Mouse (Mus musculus) left cerebral cortex, postnatal 10 days (tissue): ENCODE results near the gene Psmc2. TPM values are rescaled to one million over a fixed set of nuclear protein-coding genes. Genes with fewer than 3 reads are reported as not detected.

Source experiments
- DNase-seq, 2 experiments: peaks; one replicate each; pipeline ENCODE4 v3.0.0; 2021 to 2022; ENCODE audit warnings: low spot score in 2 of 2, mixed read lengths in 1 of 2; ENCODE audit errors: extremely low spot score in 1 of 2
- intact Hi-C: fragments of 180-260 bp; cut with DNase I; formaldehyde crosslinking; loops from one replicate; pipeline ENCODE4 v1.15.1; 2025
- total RNA-seq, 2 experiments: library from RNA; stranded (reverse); gene quantifications; 2 replicates each; pipeline ENCODE4 v1.2.3; 2021

Psmc2 gene
- total RNA-seq: 100 to 1,000 TPM; 122 TPM

DNA sequence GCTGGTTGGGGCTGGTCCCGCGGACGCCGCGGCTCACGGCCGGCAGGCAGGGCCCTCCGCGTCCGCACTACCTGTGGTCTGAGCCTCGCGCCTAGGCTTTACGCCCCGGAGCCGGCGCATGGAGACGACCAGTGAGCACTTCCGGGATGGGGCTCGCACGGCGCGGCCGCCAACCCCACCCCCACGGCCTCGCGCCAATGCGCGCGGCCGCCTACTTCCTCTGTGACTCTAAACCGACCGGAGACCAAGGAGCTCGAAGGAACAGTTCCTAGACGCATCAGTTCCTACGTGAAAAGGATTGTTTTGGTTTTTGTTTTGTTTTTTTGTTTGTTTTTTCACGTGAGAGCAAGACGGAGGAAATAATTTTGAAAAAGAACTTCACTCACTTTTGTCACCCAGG, at the start of gene Psmc2, which contains the start of gene Dnajc2:
Gene Psmc2 (plus strand): TSS at position 231 of the 400 bp plus-strand sequence.
Gene Dnajc2 (minus strand): TSS at position 199 of the 400 bp plus-strand sequence.
- intact Hi-C loops: loop anchor here (10.0 kb wide), 1 partner anchor 730 kb away; no protein-coding TSS in a partner anchor
- peak; percentile 83 to 93 for DNase-seq

- intact Hi-C loops: loop anchor here (5.0 kb wide), 1 partner anchor 78 kb away; no protein-coding TSS in a partner anchor
- DNase-seq: peak; percentile 36 to 88
Observed at GRCm38 (mm10) chr5:21735584-21735983, 49.5 kb upstream of the Psmc2 start.

GRCm38 (mm10) chr5:21736046-21736445, 49.0 kb upstream of the Psmc2 start:
- DNase-seq: no peak
- intact Hi-C loops: loop anchor here (5.0 kb wide), 1 partner anchor 79 kb away; no protein-coding TSS in a partner anchor

- peak; percentile 87 to 91 for DNase-seq
- intact Hi-C loops: loop anchor here (5.0 kb wide), 1 partner anchor 80 kb away; no protein-coding TSS in a partner anchor
Observed at GRCm38 (mm10) chr5:21736956-21737585, 48.0 kb upstream of the Psmc2 start, which contains the start of gene Pmpcb. Pmpcb (plus strand) TSS chr5:21737141.

DNA sequence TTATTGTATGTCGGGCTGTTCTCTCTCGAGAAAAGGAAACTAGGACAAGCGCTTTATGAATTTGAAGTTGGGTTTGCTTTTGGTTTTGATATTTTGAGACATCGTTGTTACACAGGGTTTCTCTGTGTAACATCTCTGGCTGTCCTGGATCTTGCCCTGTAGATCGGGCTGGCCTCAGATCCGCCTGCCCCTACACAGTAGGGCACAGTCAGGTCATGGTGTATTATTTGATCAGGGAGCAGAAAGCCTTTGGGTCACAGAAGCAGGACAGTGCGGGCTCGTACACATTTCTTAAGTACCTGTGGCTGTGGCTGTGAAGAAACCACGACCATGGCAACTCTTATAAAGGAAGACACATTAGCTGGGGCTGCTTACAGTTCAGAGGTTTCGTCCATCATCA, 47.5 kb upstream of the Psmc2 start:
- DNase-seq: no peak
- intact Hi-C loops: loop anchor here (5.0 kb wide), 1 partner anchor 80 kb away; no protein-coding TSS in a partner anchor

GRCm38 (mm10) chr5:21739120-21739519, 46.0 kb upstream of the Psmc2 start:
- no peak for DNase-seq
- intact Hi-C loops: loop anchor here (5.0 kb wide), 1 partner anchor 82 kb away; no protein-coding TSS in a partner anchor

DNA sequence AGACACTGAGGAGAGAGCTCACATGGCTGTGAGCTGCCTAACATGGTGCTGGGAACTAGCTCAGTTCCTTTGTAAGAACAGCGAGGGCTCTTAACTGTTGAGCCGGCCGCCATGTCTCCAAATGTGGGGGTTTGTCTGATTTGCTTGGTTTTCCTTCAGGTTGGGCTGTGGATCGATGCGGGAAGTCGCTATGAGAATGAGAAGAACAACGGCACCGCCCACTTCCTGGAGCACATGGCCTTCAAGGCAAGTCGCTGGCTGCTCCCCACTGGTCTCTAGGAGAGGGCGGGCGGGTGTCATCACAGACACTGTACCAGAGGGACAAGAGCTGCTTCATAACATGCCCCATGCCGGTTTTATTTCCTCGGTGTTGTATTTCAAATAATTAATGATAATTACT, 45.2 kb upstream of the Psmc2 start:
- intact Hi-C loops: loop anchor here (5.0 to 10.0 kb wide), 2 partner anchors 83 to 475 kb away; no protein-coding TSS in a partner anchor
- no peak for DNase-seq

- no peak for DNase-seq
- intact Hi-C loops: loop anchor here (10.0 kb wide), 1 partner anchor 479 kb away; no protein-coding TSS in a partner anchor
Observed at GRCm38 (mm10) chr5:21743606-21744005, 41.5 kb upstream of the Psmc2 start.

DNA sequence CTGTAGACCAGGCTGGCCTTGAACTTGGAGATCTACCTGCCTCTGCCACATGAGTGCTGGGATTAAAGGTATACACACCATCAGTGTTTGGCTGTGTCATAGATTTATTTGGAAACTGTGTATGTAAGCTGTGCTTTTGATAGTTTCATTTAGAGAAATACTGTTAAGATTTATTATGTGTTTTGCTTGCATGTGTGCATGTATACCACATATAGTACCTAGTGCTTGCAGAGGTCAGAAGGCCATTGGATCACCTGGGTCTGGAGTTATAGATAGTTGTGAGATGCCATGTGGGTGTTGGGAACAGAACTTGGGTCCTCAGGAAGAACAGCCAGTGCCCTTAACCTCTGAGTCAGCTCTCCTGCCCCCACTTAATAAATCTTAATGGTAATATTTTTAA, 40.4 kb upstream of the Psmc2 start:
- no peak for DNase-seq
- intact Hi-C loops: loop anchor here (10.0 kb wide), 1 partner anchor 480 kb away; no protein-coding TSS in a partner anchor

DNA sequence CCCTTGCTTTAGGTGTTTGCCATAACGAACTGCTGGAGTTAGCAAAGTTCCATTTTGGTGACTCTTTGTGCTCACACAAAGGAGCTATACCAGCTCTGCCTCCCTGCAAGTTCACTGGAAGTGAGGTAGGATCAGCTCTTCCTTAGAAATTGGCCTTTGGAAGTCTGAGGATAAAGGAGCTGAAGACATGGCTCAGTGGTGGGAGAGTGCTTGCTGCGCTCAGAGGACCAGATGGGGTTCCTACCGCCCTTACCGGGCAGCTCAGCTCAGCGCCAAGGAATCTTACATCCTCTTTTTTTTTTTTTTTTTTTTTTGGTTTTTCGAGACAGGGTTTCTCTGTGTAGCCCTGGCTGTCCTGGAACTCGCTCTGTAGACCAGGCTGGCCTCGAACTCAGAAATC, 39.1 kb upstream of the Psmc2 start:
- intact Hi-C loops: loop anchor here (10.0 kb wide), 1 partner anchor 481 kb away; no protein-coding TSS in a partner anchor

GRCm38 (mm10) chr5:21768506-21768905, 16.6 kb upstream of the Psmc2 start:
- no peak for DNase-seq
- intact Hi-C loops: no loop called here

More for the DNA sequence above, 39.1 kb upstream of the Psmc2 start:
- DNase-seq: no peak

- intact Hi-C loops: no loop called here
- DNase-seq: no peak
Observed at GRCm38 (mm10) chr5:21769841-21770240, 15.2 kb upstream of the Psmc2 start.

DNA sequence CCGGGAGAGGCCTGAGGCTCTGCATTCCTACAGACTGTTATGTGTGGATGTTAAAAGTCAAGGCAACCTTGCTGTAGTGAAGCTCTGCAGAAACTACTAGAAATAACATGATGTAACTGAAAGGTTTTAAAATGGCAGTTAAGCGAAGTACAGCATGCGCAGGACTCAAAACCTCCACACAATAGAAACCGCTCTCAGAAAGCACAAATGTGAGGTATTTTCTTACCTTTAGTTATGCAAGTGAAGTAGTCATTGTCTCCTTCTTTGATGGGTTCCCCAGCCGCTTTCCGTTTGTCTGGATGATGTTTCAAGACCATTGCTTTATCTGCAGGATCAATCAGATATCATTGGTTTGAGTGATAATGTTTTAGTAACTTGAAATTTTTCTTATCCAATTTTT, 8.6 kb upstream of the Psmc2 start:
- intact Hi-C loops: no loop called here
- no peak for DNase-seq

- DNase-seq: peak; percentile 8 to 28
- intact Hi-C loops: loop anchor here (10.0 kb wide), 1 partner anchor 730 kb away; no protein-coding TSS in a partner anchor
Observed at GRCm38 (mm10) chr5:21784161-21785052, 676 bp upstream of the Psmc2 start.

- intact Hi-C loops: loop anchor here (10.0 kb wide), 1 partner anchor 729 kb away; no protein-coding TSS in a partner anchor
- DNase-seq: no peak
Observed at GRCm38 (mm10) chr5:21785776-21786175, 693 bp downstream of the Psmc2 start.

DNA sequence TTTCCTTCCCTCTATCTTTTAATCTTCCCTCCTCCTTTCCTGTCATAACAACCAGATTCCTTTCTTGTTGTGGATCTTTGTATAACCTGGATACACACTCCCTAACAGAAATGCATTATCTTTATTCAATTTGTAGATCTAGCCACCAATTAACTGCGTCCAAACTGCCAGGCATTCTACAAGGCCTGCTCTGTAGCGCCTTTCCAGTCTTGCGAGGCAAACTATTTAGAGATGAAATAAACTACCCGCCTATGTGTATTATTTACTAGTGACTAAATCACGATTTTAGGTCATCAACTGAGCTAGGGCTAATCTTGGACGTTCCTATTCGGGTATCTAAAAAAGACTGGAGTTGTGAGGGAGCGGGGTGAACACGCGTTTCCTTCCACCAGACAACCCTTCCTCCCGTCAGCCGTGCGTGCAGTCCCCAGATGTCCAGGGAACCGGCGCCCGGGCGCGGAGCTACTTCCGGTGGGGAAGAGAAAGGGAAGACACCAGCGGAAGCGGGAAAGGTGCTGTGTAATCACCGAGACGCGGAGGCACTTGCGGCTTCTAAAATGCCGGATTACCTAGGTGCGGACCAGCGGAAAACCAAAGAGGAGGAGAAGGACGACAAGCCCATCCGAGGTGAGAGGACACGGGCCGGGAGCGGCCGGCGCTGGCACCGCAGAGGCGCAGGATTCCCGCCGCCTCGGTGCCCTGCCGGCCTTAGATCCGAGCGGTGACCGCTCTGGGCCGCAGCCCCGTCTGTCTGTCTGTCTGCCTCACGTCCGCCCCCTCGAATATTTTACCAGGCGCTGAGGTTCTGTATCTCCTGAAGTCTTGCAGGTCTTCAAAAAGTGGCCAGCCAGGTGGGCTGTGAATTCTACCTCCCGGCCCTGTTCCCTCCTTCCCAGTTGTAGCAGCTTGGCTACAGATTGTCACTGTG, 1.4 kb downstream of the Psmc2 start:
- intact Hi-C loops: loop anchor here (10.0 kb wide), 1 partner anchor 728 kb away; no protein-coding TSS in a partner anchor

DNA sequence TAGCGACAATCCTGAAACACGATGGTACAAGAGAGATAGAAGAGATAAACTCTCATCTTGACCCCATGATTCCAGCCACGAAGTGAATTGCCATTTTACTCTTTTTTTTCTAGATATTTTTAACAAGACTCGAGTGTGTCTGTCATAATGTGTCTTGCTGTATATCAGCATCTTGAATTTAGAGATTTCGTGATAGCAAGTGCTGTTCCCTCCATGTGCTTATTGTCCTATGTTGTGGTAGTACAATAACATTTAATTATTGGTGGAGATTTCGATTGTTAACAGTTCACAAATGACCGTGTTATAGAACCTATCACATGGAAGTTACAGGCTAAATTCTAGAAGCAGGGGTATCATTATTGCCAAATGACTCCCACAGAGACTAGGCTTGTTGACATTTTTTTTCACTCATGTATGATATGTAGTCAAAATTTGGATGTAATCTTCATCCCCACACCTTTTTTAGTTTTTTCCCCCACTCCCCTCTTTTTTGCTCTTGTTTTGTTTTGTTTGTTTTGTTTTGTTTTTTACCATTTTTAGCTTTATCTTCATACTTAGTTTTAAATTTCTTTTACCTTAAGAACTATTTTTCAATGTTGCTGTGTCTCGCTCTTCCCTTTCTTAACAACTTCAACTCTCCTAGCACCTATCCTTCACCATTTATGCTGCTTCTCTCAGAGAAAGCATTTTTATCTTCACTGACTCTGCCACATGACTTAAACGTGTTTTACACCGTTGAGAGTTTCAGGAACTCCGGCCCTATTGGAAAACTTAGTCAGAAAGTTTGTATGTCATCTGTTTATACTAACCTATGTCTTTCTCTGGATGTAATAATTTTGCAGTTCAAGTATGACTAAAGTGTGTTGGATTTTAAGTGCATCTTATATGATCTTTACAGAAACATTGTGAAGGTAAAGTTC, 2.4 kb downstream of the Psmc2 start:
- DNase-seq: no peak
- intact Hi-C loops: loop anchor here (10.0 kb wide), 1 partner anchor 727 kb away; no protein-coding TSS in a partner anchor

More for the DNA sequence above, 1.4 kb downstream of the Psmc2 start:
- DNase-seq: peak; percentile 92 to 94
